Mouse (Mus musculus): ENCODE data around the gene Vps26b. TPM values are rescaled to one million over a fixed set of nuclear protein-coding genes. Genes with fewer than 3 reads are reported as not detected.
A peak's percentile ranks its signal among the peaks of the same experiment; 100 is the strongest.

The Vps26b gene
- 23.3 and 30.8 TPM in 2 replicates for polyA plus RNA-seq (2016; fragmentation: Nextera tagmentation; extraction: Ambion mirVana)

GRCm38 (mm10) chr9:27029828-27030762 is at the start of gene Vps26b, which contains the start of gene Ncapd3:
TSS of gene Vps26b (minus strand) at chr9:27030065.
TSS of gene Ncapd3 (plus strand) at chr9:27030175.
- 0 out of 2 replicates have a peak, but pooled peaks cover 4% of the 10 kb centered on the region for H3K36me3 ChIP-seq
- peak within 1 kb of the TSS; percentile 89 for H3K27ac ChIP-seq
- WGBS = under 1% methylated on average over 63 of the region's 80 CpGs
- H3K4me1 ChIP-seq = peaks cover 22% of the 10 kb centered on the region
- peak within 1 kb of the TSS; percentile 75 for H3K4me3 ChIP-seq
- peak; percentile 98 for DNase-seq (ENCODE audit: low spot score)
- H3K27me3 ChIP-seq (ENCODE audit: insufficient read depth, poor library complexity, severe bottlenecking) = no peaks in the 10 kb centered on the region
- no peaks in the 10 kb centered on the region for H3K9me3 ChIP-seq

GRCm38 (mm10) chr9:27075812-27076211 is 45.9 kb upstream of the Vps26b start:
- Histone ChIP-seq H3K4me3 (no peak overlapping the region), H3K9me3 (no peaks in the 10 kb centered on the region), H3K27ac (no peak overlapping the region), H3K36me3 (peaks cover 69% of the 10 kb centered on the region), H3K4me1 (no peaks in the 10 kb centered on the region; the same call in 1 of the 2 replicates), H3K27me3 (ENCODE audit: insufficient read depth, poor library complexity, severe bottlenecking) (no peaks in the 10 kb centered on the region)
- DNase-seq (ENCODE audit: low spot score) = no peak

- 79% methylated on average over 1 of the region's 1 CpGs for WGBS
- Histone ChIP-seq H3K36me3 (peaks cover 70% of the 10 kb centered on the region), H3K27ac (no peak overlapping the region), H3K9me3 (no peaks in the 10 kb centered on the region), H3K27me3 (ENCODE audit: insufficient read depth, poor library complexity, severe bottlenecking) (no peaks in the 10 kb centered on the region), H3K4me3 (no peak overlapping the region), H3K4me1 (no peaks in the 10 kb centered on the region; the same call in 1 of the 2 replicates)
- DNase-seq (ENCODE audit: low spot score) = no peak
Observed at GRCm38 (mm10) chr9:27074677-27075076, 44.8 kb upstream of the Vps26b start.

GRCm38 (mm10) chr9:27070895-27071294 is 41.0 kb upstream of the Vps26b start:
- 86% methylated on average over 4 of the region's 4 CpGs for WGBS
- H3K4me3 ChIP-seq = no peak overlapping the region
- H3K9me3 ChIP-seq = no peaks in the 10 kb centered on the region
- DNase-seq (ENCODE audit: low spot score) = no peak
- no peaks in the 10 kb centered on the region; the same call in 1 of the 2 replicates for H3K4me1 ChIP-seq
- no peaks in the 10 kb centered on the region for H3K27me3 ChIP-seq (ENCODE audit: insufficient read depth, poor library complexity, severe bottlenecking)
- H3K27ac ChIP-seq = no peak overlapping the region
- H3K36me3 ChIP-seq = peaks cover 88% of the 10 kb centered on the region

GRCm38 (mm10) chr9:27058341-27058740 is 28.5 kb upstream of the Vps26b start:
- H3K4me3 ChIP-seq = no peak overlapping the region
- H3K9me3 ChIP-seq = no peaks in the 10 kb centered on the region
- H3K4me1 ChIP-seq = no peaks in the 10 kb centered on the region
- H3K27me3 ChIP-seq (ENCODE audit: insufficient read depth, poor library complexity, severe bottlenecking) = no peaks in the 10 kb centered on the region
- no peak for DNase-seq (ENCODE audit: low spot score)
- peaks cover 90% of the 10 kb centered on the region for H3K36me3 ChIP-seq
- 92% methylated on average over 5 of the region's 5 CpGs for WGBS
- no peak overlapping the region for H3K27ac ChIP-seq

- Histone ChIP-seq H3K4me1 (no peaks in the 10 kb centered on the region), H3K27me3 (ENCODE audit: insufficient read depth, poor library complexity, severe bottlenecking) (no peaks in the 10 kb centered on the region), H3K4me3 (no peak overlapping the region), H3K36me3 (peaks cover 88% of the 10 kb centered on the region), H3K9me3 (no peaks in the 10 kb centered on the region), H3K27ac (no peak overlapping the region)
- no peak for DNase-seq (ENCODE audit: low spot score)
- WGBS = 88% methylated on average over 2 of the region's 2 CpGs
Observed at GRCm38 (mm10) chr9:27049492-27049891, 19.6 kb upstream of the Vps26b start.

GRCm38 (mm10) chr9:27043892-27044291 is 14.0 kb upstream of the Vps26b start:
- 95% methylated on average over 5 of the region's 5 CpGs for WGBS
- no peaks in the 10 kb centered on the region for H3K4me1 ChIP-seq
- no peak overlapping the region for H3K27ac ChIP-seq
- no peak for DNase-seq (ENCODE audit: low spot score)
- H3K36me3 ChIP-seq = peaks cover 96% of the 10 kb centered on the region
- H3K27me3 ChIP-seq (ENCODE audit: insufficient read depth, poor library complexity, severe bottlenecking) = no peaks in the 10 kb centered on the region
- no peak overlapping the region for H3K4me3 ChIP-seq
- no peaks in the 10 kb centered on the region for H3K9me3 ChIP-seq

- Histone ChIP-seq H3K4me3 (peak overlapping the region; percentile 75), H3K4me1 (peaks cover 22% of the 10 kb centered on the region), H3K36me3 (0 out of 2 replicates have a peak, but pooled peaks cover 4% of the 10 kb centered on the region), H3K27ac (peak overlapping the region; percentile 89), H3K9me3 (no peaks in the 10 kb centered on the region), H3K27me3 (ENCODE audit: insufficient read depth, poor library complexity, severe bottlenecking) (no peaks in the 10 kb centered on the region)
- under 1% methylated on average over 17 of the region's 17 CpGs for WGBS
- DNase-seq (ENCODE audit: low spot score) = no peak
Observed at GRCm38 (mm10) chr9:27030763-27031100, 867 bp upstream of the Vps26b start.

GRCm38 (mm10) chr9:27029022-27029827 is 640 bp downstream of the Vps26b start:
- Histone ChIP-seq H3K27me3 (ENCODE audit: insufficient read depth, poor library complexity, severe bottlenecking) (no peaks in the 10 kb centered on the region), H3K27ac (peak overlapping the region; percentile 89), H3K4me3 (peak overlapping the region; percentile 75), H3K36me3 (0 out of 2 replicates have a peak, but pooled peaks cover 4% of the 10 kb centered on the region), H3K9me3 (no peaks in the 10 kb centered on the region), H3K4me1 (peaks cover 22% of the 10 kb centered on the region)
- DNase-seq (ENCODE audit: low spot score) = peak; percentile 81
- under 1% methylated on average over 52 of the region's 52 CpGs for WGBS

GRCm38 (mm10) chr9:27026708-27027107 is 3.2 kb downstream of the Vps26b start:
- H3K36me3 ChIP-seq = peaks cover 7% of the 10 kb centered on the region; the same call in 1 of the 2 replicates
- no peaks in the 10 kb centered on the region for H3K27me3 ChIP-seq (ENCODE audit: insufficient read depth, poor library complexity, severe bottlenecking)
- no peaks in the 10 kb centered on the region for H3K9me3 ChIP-seq
- 86% methylated on average over 1 of the region's 1 CpGs for WGBS
- no peak overlapping the region for H3K4me3 ChIP-seq
- no peak overlapping the region for H3K27ac ChIP-seq
- peaks cover 14% of the 10 kb centered on the region for H3K4me1 ChIP-seq
- DNase-seq (ENCODE audit: low spot score) = no peak

- H3K9me3 ChIP-seq = no peaks in the 10 kb centered on the region
- 81% methylated on average over 4 of the region's 4 CpGs for WGBS
- no peak for DNase-seq (ENCODE audit: low spot score)
- peaks cover 20% of the 10 kb centered on the region for H3K36me3 ChIP-seq
- no peak overlapping the region for H3K27ac ChIP-seq
- no peaks in the 10 kb centered on the region for H3K27me3 ChIP-seq (ENCODE audit: insufficient read depth, poor library complexity, severe bottlenecking)
- H3K4me3 ChIP-seq = no peak overlapping the region
- peaks cover 8% of the 10 kb centered on the region for H3K4me1 ChIP-seq
Observed at GRCm38 (mm10) chr9:27023681-27024080, 6.2 kb downstream of the Vps26b start.

GRCm38 (mm10) chr9:27018961-27019360 is 10.9 kb downstream of the Vps26b start:
- no peak for DNase-seq (ENCODE audit: low spot score)
- H3K36me3 ChIP-seq = peaks cover 57% of the 10 kb centered on the region
- H3K4me1 ChIP-seq = no peaks in the 10 kb centered on the region
- H3K27me3 ChIP-seq (ENCODE audit: insufficient read depth, poor library complexity, severe bottlenecking) = no peaks in the 10 kb centered on the region
- WGBS = 94% methylated on average over 10 of the region's 10 CpGs
- H3K27ac ChIP-seq = no peak overlapping the region
- no peaks in the 10 kb centered on the region for H3K9me3 ChIP-seq
- H3K4me3 ChIP-seq = no peak overlapping the region

GRCm38 (mm10) chr9:27011572-27011971 is 18.3 kb downstream of the Vps26b start:
- no peaks in the 10 kb centered on the region for H3K9me3 ChIP-seq
- H3K27ac ChIP-seq = no peak overlapping the region
- H3K27me3 ChIP-seq (ENCODE audit: insufficient read depth, poor library complexity, severe bottlenecking) = no peaks in the 10 kb centered on the region
- DNase-seq (ENCODE audit: low spot score) = no peak
- WGBS = 91% methylated on average over 4 of the region's 4 CpGs
- no peaks in the 10 kb centered on the region for H3K4me1 ChIP-seq
- H3K4me3 ChIP-seq = no peak overlapping the region
- peaks cover 96% of the 10 kb centered on the region for H3K36me3 ChIP-seq

All from heart, embryonic 10.5 days (tissue).